Mouse (Mus musculus) heart, postnatal 25 days (tissue): ENCODE measurements around the gene Gm42791. TPM values are rescaled to one million over a fixed set of nuclear protein-coding genes. Genes with fewer than 3 reads are reported as not detected.

Experiments
- DNase-seq: peaks from one replicate; pipeline ENCODE4 v3.0.0; 2022; ENCODE audit warnings: low spot score
- intact Hi-C: fragments of 180-260 bp; cut with DNase I; formaldehyde crosslinking; loops from one replicate; pipeline ENCODE4 v1.15.1; 2025
- total RNA-seq, 2 experiments: library from RNA; stranded (reverse); gene quantifications; 2 replicates each; pipeline ENCODE4 v1.2.3; 2021

Gm42791 gene
- total RNA-seq, 2 experiments from 2014 or later = 5.8 to 6.2 TPM

DNA sequence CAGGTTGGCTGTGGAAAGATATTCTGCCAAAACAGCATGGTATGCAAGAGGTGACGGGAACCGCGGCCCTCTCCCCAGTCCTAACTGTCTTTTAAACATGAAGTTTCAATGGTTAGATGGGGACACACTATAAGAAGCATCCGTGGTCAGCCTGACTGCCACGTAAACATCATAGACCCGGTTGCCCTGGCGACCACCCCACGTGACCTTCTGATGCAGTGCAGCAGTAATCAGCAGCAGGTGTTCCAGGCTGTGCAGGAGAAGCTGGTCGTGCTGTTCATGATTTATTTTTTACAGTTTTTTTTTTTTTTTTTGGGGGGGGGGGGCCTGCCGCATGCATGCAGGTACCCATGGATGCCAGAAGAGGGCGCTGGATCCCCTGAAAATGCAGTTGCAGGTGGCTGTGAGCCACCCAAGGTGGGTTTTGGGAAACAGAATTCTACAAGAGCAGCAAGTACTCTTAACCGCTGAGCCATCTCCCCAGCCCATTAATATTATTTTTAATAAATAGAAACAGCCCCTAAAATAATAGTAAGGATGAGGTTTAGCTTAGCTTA, 11.8 kb downstream of the Gm42791 start:
- no peak for DNase-seq
- intact Hi-C loops = no loop called here

DNA sequence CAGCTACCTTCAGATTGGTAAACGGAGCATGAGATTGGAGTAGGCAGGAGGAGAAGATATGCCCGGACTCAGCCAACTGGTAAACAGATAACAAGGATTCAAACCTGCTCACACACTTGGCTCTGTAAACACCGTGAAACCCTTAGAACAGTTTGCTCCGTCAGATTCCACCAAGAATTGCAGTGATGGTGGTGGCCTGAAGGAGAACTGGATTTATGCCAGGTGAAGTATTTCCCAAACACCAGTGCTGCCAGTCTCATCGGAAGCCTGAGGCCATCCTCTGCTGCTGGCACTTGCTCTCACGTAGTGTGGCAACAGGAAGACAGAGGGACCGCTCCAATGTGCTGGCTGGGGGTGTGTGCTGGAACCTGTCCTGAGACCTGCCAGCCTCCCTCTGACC, 12.6 kb downstream of the Gm42791 start:
- no peak for DNase-seq
- intact Hi-C loops = no loop called here

DNA sequence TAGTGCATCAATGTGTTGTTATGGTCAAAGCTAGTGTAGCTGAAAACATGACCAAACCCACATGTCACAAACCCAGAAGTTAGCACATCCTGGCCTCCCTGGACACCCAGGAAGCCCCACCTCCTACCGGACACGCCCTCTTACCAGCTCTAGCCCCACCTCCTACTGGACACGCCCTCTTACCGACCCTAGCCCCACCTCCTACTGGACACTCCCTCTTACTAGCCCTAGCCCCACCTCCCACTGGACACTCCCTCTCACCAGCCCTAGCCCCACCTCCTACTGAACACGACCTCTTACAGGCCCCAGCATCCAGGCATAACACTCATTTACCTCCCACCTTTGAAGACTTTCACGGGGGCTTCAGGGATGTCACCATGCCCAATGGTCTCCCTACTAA, 14.3 kb downstream of the Gm42791 start:
- intact Hi-C loops = no loop called here
- DNase-seq = no peak

DNA sequence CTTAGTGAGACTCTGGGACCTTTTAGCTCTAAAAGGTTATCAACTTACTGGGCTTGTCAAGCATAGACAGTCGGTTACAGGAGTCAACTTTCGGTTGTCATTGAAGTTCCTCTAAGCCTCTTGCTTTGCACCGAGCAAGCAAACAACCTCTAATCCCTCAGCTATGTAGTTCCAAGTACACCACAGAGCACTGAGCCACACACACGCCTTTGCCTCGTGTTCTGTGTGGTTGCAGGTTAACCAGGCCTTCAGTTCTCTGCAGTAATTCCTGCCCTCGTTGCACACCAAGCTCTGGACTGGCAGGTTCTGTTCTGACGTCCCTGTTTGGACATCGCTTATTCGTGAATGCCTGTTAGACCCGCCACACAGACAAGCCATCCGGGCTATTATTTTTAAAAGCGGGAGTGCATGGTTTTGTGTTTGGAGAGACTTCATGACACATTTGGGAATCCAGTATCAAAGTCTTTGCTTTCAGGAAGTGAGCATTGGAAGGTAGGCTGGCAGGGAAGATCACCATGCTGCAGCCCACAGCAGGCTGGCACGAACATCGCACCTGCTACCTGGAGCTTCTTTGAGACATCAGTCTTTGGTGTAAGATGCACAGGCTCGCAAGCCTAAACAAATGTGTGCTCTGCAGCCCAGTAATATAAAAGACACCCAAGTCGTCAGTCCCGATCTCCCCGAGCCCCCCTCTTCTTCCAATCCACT, 16.3 kb downstream of the Gm42791 start:
- intact Hi-C loops = no loop called here
- DNase-seq = no peak

DNA sequence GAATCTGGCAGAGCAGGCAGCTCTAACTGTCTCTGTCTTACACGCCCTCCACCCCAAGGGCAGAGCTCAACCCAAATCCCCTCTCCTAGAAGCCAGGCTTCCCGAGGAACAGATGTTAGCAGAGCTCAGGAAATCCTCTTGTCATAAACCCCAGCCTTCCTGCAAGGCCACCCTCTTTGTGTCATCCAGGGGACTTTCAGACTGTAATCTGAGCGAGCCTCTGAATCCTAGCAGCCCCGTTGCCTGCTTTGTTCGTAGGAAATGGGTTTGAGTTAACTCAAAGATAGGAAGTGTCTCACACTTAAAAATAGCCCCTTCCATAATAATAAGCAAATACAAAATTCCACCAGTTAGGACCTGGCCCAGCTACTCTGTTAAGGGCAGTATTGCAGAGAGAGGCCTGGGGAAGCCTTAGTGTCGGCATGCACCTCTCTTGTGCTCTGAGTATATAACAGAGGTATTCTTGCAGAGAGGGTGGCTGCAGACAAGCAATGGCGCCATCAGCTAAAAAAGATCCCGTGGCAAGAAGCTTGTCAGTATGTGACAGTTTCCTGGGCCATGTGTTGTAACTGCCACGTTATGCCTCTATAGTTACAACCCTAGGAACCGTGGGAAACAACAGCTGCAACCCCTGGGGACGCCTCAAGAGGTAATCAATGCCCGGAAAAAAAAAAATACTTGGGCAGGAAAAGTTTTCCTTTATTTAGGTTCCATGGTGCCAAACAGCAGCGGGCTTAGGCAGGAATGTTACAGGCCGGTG, 17.1 kb downstream of the Gm42791 start:
- intact Hi-C loops = no loop called here
- DNase-seq = no peak

DNA sequence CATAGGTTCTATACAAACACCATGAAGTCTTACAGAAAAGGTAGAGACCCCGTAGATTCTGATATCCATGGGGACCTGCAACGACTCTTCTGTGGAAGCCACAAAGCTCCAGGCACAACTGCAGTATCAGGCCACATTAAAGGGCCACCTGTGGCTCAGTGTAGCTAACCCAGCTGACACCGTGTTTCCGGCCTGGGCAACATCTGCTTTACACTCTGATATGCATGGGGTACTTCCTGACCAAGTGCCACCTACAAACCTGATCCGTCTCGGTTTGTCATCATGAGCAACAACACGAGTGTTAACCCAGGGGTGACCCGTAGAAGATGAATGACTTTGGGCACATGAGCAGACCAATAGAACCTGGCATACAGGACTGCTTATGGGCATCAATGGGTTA, 18.1 kb downstream of the Gm42791 start:
- intact Hi-C loops = no loop called here
- DNase-seq = no peak

DNA sequence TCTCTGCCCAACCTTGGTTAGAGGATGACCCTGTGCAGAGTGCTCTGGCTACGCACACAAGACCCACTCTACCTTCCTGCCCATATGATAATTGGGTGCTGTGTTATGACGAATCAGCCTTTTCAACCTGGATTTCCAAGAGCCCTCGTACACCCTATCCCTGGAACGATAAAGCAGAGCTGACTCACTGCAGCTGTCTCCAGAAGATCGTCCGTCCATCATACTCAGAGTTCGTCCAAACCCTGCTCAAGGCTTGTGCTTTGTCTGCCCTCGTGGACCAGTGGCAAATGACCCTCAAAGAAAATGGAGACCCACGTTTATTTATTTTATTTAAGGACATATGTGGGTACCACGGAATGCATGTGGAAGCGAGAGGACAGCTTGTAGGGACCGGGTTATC, 19.9 kb downstream of the Gm42791 start:
- no peak for DNase-seq
- intact Hi-C loops = no loop called here

DNA sequence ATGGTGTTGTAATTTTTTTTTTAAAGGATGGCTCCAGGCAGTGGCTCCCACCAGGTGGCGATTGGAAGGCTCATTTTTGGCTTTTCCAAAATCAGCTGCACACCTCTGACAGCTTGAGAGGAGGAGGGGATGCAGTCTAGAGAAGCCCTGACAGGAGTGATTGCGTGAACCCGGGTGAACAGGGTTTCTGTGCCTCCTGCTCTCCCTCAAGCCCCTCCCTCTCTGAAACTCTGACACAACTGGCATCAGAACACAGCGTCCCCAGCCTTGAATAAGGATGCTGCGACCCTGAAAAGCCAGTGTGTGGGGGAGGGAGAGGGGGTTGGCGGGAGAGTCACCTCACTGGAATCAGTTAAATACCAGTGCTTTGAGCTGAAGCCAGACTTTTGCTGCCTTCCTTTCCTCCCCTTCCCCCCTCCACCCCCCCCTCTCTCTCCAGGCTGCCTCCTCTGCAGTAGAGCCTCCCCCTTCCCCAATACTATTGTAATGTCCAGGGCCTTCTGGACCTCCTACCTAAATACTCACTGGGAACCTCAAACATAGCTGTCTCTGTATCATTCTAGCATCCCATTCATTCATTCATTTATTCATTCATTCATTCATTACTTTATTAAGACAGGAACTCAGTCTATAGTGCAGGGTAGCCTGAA, 21.8 kb downstream of the Gm42791 start:
- no peak for DNase-seq
- intact Hi-C loops = no loop called here

DNA sequence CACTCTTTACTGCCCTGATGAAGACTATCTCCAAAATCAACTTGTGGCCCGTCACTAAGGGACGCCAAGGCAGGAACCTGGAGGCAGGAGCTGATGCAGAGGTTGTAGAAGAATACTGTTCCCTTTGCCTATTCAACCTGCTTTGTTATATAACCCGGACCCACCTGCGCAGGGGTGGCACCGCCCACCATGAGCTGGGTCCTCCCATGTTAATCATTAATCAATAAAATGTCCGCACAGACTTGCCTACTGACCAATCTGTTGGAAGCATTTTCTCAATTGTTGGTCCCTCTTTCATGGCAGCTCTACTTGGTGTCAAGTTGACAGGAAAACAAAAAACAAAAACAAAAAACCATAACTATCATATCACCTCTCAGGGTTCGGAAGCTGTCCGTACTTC, 22.8 kb downstream of the Gm42791 start:
- intact Hi-C loops = no loop called here
- DNase-seq = no peak

DNA sequence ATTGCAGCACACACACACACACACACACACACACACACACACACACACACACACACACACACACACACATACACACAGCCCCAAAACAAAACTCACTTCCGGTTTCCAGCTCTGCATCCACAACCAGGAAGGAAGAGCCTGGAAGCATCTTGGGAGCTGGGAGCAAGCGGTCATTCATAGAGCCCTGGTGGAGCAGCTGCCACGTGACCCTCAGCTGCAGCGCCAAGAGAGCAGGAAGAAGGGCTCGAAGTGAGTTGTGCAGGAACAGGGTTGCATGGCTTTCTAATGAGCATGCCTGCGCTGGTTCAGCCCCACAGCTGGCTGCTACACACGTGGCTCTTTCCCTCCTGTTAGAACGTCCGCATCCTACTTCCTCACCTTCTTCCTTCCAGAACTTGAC, 25.3 kb downstream of the Gm42791 start:
- DNase-seq = no peak
- intact Hi-C loops = loop anchor here (5.0 kb wide), 1 partner anchor 63 kb away; no protein-coding TSS in a partner anchor

DNA sequence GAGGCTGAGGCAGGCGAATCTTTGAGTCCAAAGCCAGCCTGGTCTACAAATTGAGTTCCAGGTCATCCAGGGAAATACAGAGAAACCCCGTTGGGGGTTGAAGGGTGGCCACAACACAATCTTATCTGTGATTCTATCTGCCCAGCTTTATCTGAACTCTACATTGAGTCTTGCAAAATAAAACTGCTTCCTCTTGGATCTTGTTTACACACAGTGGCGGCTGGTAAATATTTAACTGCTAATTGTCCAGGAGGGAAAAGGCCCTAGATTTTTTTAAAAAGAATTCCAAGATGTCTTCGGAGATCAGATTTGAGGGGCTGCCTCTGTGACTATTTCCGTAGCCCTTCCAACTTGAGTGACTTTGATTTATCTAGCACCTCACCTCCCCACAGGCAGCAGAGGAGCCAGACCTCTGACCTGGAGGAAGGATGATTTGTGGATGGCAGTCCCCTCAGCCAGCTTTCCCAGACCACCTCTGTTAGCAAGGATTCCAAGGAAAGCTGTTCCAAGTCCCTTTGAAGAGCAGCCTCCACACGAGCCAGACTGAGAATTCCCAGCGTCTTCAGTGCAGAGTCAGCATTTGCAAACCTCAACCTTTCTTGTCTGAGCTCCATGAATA, 25.9 kb downstream of the Gm42791 start:
- no peak for DNase-seq
- intact Hi-C loops = loop anchor here (5.0 kb wide), 1 partner anchor 63 kb away; no protein-coding TSS in a partner anchor

DNA sequence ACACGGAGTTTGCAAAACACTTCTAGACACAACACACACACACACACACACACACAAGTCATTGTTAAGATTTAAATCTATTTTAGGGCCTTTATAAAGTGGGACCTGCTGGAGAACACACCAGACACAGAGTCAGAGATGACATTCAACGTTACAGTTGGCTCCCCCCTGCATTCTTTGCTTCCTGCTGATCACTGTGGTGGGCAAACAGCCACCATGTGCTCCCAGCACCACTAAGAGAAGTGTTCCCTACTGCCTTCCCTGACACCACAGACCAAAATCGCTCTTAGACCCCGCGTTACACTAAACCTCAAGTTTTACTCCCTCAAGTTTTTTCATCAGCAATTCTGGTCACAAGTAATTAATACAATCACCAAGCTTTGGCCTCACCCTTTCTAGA, 26.8 kb downstream of the Gm42791 start:
- intact Hi-C loops = loop anchor here (5.0 kb wide), 1 partner anchor 64 kb away; no protein-coding TSS in a partner anchor
- no peak for DNase-seq

DNA sequence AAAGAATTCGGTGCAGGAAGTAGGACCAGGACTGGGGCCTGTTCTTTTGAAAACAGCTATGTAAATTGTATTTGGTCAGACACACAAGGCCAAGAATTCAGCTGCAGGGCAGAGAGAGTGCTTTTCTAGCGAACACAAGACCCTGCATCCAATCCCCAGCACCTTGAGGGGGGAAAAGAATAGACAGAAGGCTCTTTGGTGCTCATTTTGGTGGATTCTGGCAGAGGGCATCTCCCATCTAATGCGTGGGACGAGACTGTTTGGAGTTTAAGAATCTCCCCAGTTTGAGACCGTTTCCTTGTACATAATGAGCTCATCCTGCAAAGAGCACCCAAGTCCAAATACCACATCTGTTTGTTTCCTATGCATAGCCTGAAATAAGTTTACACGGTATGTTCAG, 28.6 kb downstream of the Gm42791 start:
- intact Hi-C loops = loop anchor here (5.0 kb wide), 1 partner anchor 66 kb away; no protein-coding TSS in a partner anchor
- no peak for DNase-seq

DNA sequence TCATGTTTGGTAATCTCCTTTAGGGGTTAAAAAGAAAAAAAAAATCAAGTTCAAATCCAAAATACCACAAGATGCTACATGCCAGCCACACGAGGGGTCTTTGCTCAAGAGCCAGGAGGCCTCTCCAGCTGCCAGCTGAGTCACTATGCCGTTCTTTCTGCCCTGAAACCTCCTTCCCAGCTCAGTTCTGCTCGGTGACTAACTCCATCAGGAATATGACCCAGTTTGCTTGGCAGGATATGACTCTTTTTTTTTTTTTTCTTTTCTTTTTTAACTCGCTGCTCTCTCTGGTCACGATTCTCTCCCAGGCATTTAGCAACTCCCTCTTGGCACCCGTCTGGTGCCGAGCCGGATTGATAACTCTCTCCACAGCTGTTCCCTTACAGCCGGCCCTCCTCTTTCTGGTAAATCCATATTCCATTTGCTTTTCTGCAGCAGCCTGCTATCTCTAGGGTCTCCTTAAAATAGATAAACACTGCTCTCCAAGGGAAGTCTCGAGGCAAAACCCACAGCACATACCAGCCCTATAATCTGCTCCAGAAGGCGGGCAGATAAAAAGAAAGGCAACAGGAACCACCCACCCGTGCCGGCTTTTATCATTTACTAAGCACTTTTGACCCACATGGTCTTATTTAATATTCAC, 29.1 kb downstream of the Gm42791 start:
- intact Hi-C loops = loop anchor here (5.0 kb wide), 1 partner anchor 66 kb away; no protein-coding TSS in a partner anchor
- DNase-seq = peak; percentile 52

DNA sequence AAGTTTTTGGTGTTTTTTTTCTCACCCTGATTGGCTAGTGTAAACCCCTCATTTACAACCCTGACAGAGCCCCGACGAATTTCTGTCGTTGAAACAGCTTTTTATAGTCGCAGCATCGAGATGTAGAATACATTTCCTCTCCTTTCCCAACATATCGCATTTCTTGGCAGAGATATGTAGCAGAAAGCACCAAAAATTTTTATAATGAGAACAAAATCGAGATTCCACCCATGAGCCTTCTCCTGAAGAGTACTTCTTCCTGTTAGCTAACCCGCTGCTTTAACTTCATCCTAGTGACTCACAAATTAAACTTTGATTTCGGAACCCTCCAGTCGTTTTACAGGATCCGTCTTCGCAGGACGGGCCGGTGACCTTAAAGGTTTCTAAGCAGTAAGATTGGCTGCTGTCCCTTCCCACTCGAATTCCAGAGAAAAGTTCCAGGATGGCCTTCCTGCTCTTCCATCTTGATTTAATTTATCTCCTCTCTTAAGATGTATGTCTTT, 29.8 kb downstream of the Gm42791 start:
- intact Hi-C loops = loop anchor here (5.0 kb wide), 1 partner anchor 67 kb away; no protein-coding TSS in a partner anchor
- no peak for DNase-seq

DNA sequence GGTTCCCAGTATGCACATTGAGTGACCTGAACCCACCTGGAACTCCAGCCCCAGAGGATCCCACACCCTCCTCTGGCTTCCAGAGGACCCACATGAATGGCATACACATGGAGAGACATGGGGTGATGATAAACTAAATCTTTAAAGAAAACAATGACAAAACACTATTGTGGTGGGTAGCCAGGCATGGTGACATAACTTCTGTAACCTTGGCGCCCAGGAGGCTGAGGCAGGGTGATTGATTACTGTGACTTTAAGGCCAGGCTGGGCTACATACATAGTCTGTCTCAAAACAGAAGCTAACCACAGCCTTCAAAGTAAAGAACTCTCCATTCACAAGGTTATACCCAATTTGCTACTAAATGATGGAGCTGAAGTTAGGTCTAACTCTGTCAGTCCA, 30.7 kb downstream of the Gm42791 start:
- intact Hi-C loops = no loop called here
- DNase-seq = no peak

DNA sequence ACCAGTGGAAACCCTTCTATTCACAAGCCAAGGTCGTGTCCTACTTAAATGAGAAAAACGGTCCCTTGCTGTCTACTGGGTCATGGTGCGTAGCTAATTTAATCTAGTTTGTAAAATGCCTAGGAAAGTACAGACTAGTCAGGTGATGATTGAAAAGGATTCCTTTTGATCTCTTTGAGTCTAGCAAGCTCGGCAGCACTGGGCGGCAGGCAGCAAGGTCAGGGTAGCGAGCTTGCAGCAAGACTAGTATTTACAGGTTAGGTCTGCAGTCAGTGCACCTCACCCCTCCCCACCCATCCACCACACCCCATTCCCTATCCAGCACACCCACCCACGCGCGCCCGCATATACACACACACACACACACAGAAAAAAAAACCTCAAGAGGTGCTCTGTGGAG, 34.7 kb downstream of the Gm42791 start:
- DNase-seq = no peak
- intact Hi-C loops = no loop called here

DNA sequence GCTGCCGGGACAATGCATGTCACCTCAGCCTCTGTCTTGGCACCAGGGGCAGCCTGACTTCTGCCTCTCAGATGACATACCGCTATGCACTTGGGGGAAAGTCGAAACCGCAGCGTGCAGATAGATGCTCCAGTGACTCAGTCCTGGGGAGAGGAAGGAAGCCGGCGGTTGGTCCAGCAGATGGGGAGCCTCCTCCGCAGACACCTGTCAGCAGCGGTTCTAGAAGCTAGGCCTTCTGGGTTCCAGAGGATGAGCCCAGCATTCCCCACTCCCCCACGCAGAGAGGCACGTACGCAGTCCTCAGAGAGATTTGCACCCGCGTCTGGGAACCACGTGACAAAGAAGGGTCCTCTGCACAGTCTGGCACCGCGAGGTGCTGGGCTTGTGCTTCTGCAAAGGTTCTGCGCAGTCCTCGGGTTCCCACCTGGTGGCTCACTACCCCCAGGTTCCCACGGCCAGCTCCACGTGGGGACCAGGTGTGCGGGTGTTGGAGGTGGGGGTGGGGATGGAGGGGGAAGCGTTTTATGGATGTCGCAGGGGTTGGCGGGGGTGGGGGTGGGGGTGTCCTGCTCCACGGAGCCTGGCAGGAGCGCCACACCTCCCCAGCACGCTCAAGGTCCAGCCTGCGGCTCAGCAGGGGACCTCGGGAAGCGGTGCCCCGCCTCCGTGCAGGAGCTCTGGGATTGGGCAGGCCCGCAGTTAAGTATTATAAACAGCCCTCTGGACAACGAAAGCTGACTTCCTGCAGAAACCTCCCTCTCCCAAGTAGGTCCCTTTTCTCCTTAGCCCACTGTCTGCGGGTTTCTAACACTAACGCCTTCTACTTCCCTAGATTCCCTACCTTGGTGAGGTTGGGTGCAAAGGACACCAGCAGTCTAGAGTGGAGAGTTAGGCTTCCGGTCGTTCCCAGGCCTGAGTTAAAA, 35.6 kb downstream of the Gm42791 start:
- intact Hi-C loops = loop anchor here (5.0 kb wide), 2 partner anchors 33 to 93 kb away; no protein-coding TSS in a partner anchor
- DNase-seq = no peak
